Mouse (Mus musculus) fat pad, adult 2 months (tissue): ENCODE results near the gene Tspan2.

Experiments used
- DNase-seq: peaks from one replicate; pipeline ENCODE4 v3.0.0-alpha.2; 2011; ENCODE audit warnings: low read depth, low spot score; ENCODE audit errors: extremely low read depth

The Tspan2 gene

DNA sequence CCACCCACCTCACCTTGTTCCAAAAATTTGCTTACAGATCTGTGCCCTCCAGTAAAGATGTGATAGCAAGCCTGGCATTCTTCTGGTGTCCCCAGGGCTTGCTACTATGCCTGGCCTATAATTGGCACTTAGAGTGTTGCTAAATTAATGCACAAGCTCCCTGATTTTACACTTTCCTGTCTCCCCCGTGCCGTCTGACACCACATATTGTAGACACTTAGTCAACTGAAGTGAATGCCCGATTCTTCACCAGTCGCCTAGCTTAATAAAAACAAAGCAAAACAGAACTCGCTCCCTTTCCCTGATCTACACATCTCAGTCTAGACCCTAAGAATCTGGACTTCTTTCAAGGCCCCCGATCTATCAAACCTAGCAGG, 405 bp upstream of the Tspan2 start:
- no peak for DNase-seq

- DNase-seq = no peak
Observed at GRCm38 (mm10) chr3:102735031-102735558, 766 bp downstream of the Tspan2 start.

- no peak for DNase-seq
Observed at GRCm38 (mm10) chr3:102735638-102736037, 1.3 kb downstream of the Tspan2 start.

- no peak for DNase-seq
Observed at GRCm38 (mm10) chr3:102736436-102736835, 2.1 kb downstream of the Tspan2 start.

DNA sequence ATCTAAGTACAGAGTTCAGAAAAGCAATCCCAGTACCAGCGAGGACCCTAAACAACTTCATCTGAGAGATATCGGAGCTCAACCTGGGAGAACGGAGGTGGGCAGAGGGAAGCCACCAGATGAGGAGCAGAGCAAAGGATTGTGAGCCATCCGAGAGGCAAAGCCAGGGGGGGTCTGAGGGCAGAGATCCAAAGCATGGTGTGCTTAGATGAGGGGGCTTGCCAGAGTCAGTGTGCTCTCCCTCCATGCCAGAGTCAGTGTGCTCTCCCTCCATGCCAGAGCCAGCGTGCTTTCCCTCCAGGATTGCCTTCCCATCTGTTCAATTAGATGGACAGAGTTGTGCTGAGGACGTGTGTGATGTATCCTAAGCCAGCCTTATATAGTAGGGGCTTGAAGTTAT, 2.8 kb downstream of the Tspan2 start:
- DNase-seq = no peak

- no peak for DNase-seq
Observed at GRCm38 (mm10) chr3:102738161-102738901, 4.0 kb downstream of the Tspan2 start.

DNA sequence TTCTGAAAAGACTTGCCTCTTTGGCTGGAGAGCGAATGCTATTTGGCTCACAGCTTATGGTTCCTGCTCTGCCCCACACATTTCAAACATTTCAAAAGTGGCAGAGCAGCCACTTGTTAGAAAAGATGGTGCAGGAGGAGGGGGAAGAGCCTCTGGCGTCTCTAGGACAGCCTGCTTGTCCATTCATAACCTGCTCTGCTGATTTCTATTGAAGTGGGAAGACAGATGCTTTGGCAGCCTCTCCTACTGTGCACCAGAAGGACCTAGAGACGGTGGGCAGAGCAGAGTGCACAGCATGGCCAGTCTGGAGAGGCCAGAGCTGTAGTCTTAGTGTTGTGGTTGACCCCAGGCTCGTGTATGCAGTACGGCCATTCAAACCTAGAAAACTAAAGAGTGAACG, 4.6 kb downstream of the Tspan2 start:
- no peak for DNase-seq

GRCm38 (mm10) chr3:102742725-102743124, 8.4 kb downstream of the Tspan2 start:
- no peak for DNase-seq

- no peak for DNase-seq
Observed at GRCm38 (mm10) chr3:102743202-102743601, 8.9 kb downstream of the Tspan2 start.

DNA sequence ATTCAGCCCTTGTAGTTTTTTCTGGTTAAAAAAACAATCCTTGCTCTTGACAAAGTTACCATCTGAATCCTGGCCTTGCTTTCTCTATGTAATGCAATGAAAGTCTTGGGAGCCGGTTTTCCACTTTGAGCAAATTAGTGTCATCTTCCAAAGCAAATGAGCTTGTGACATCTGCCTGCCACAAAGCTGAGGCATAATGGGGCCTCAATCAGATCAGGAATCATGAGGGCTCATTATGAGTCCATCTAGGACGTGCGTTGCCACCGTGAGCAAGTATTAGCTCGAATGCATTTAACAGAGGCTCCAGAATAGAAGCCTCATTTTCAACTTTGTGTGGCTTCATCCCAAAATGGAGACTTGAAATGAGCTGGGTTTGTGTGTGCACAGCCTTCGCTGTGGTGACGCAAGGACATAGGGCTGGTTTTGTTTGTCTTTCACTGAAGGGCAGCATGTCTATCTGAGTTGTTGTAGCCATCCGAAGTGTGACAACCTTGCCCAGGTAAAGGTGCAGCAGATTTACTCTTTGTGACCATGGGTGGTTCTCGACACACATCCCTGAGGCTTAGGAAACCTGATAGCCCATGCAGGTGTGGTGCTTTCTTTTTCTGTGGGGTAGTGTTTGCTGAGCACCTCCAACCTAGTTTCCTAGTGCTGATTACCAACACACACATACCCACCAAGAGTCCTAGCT, 9.6 kb downstream of the Tspan2 start:
- no peak for DNase-seq

GRCm38 (mm10) chr3:102744657-102745056, 10.3 kb downstream of the Tspan2 start:
- DNase-seq = no peak

DNA sequence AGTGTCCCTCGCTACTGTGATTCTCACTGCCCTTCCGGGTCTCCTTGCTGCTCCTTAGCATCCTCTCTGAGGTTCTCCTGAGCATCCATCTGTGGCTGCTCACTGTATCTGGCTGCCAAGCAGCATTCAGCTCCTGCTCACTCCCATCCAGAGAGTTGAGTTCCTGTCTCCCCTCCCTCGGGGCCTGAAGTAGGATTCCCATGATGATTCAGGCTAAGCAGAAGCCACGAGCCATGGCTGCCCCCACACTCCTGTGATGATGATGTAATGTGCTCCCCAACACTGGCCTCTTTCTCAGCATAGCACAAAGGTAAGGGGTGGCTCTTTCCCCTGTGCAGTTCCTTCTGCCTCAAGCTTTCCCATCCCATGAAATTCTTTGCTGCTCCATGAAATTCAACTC, 11.8 kb downstream of the Tspan2 start:
- no peak for DNase-seq

- DNase-seq = no peak
Observed at GRCm38 (mm10) chr3:102748038-102748437, 13.7 kb downstream of the Tspan2 start.

DNA sequence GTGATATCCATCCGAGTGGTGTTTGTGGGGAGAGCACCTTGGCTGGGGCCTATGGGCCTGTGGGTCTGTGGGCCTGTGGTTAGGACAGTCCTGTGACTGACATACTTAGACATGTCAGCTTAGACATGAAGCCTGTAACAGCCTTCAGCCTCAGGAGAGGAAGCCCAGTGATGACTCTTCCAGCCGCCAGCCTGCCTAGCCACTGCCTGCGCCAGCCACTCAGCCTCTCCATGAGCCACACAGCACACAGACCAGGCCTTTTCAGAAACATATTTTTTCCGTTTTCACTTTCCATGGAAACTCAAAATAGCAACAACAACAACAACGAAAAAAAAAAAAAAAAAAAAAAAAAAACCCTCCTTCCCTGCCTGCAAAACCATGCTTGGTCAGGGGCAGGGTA, 14.4 kb downstream of the Tspan2 start:
- DNase-seq = no peak

DNA sequence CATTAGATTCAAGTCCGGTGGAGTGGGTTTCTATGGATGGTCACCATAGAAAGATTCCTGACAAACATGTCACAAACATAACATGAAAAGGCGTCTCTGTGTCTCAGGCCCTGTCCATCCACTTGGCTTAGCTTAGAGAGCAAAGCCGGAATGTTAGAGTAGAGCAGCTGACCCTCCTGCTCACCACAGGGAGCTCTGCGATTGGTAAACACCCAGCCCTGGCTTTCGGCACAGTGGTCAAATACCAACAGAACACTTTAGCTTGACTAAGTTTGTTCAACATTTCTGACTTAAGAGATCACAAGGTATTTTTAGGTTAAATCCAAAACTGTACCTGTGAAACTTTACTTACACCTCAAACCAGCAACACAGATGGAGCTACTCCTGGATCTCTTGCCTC, 16.8 kb downstream of the Tspan2 start:
- DNase-seq = no peak

- DNase-seq = no peak
Observed at GRCm38 (mm10) chr3:102751536-102751935, 17.2 kb downstream of the Tspan2 start.

DNA sequence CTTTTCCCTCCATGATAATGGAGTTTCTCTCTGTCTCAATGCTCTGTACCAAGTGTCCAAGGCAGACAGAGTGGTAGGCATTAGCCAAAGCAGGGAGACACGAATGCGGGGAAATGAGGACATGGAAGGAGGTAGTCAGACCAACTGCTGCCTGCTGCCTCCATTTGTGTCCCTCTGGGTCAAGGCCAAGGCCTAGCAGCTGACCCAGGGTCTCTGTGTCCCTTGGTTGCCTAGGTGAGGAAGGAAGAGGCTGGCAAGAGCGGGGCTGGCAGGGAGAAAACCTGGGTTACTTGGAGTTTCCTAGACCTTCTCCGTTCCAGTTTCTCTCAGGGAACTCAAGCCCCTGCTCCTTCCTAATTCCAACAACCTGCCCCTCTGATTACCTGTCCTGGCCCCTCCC, 17.7 kb downstream of the Tspan2 start:
- DNase-seq = no peak

GRCm38 (mm10) chr3:102752457-102752856, 18.1 kb downstream of the Tspan2 start:
- DNase-seq = no peak

GRCm38 (mm10) chr3:102755801-102756200, 21.5 kb downstream of the Tspan2 start:
- DNase-seq = no peak

GRCm38 (mm10) chr3:102757019-102757418, 22.7 kb downstream of the Tspan2 start:
- DNase-seq = no peak

GRCm38 (mm10) chr3:102760236-102760635, 25.9 kb downstream of the Tspan2 start:
- DNase-seq = no peak

DNA sequence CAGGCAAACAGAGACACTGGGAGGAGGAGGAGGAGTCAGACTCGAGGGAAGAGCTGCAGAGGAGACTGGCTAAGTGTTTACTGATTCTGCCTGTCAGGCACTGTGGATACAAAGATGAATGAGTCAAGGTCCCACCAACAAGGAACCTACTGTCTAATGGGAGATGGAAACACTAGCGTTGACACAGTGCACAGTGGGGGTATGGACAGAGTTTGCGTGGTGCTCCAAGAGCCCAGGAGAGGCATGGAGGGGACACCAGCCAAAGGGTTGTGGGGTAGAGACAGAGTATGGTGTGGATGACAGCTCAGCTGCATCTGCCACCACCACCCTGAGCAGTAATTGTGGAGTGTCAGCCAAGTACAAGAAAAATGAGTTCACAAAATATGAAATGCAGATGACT, 28.1 kb downstream of the Tspan2 start:
- no peak for DNase-seq
